Mouse (Mus musculus) midbrain, embryonic 14.5 days (tissue): ENCODE measurements around the gene Coro2a. TPM values are rescaled to one million over a fixed set of nuclear protein-coding genes. Genes with fewer than 3 reads are reported as not detected.
"Not testable (repeated sequence)": the region's sequence is repeated elsewhere in the genome, so short reads cannot be mapped to it uniquely, and the experiment has no call there.

Experiments used
- ATAC-seq: fragments of 200-750 bp; cut with Nextera tagmentation; 2 replicates; pipeline ENCODE4 v1.8.0; 2017; ENCODE audit warnings: moderate number of reproducible peaks, moderate library complexity; ENCODE audit not compliant: low FRiP score, low TSS enrichment
- DNase-seq: peaks from one replicate; pipeline ENCODE4 v3.0.0-alpha.2; 2015
- H3K27ac ChIP-seq: fragments of 300-500 bp; sonication (generic); replicated peaks from 2 replicates; pipeline ENCODE4 v1.5.1; 2014; ENCODE audit warnings: mild to moderate bottlenecking, low read depth, low read length, moderate library complexity
- H3K27me3 ChIP-seq: fragments of 300-500 bp; sonication (generic); 2 replicates; pipeline ENCODE4 v1.6.1; 2014; ENCODE audit warnings: low read length, control low read depth, mixed read lengths; ENCODE audit not compliant: control insufficient read depth, insufficient read depth
- H3K36me3 ChIP-seq: fragments of 300-500 bp; sonication (generic); 2 replicates; pipeline ENCODE4 v1.6.1; 2014; ENCODE audit warnings: low read length, control low read depth; ENCODE audit not compliant: control insufficient read depth, insufficient read depth
- H3K4me1 ChIP-seq: fragments of 300-500 bp; sonication (generic); 2 replicates; pipeline ENCODE4 v1.6.1; 2014; ENCODE audit warnings: mild to moderate bottlenecking, antibody characterized with exemption, low read length, control low read depth; ENCODE audit not compliant: control insufficient read depth, insufficient read depth
- H3K4me2 ChIP-seq: fragments of 300-500 bp; sonication (generic); 2 replicates; pipeline ENCODE4 v1.6.1; 2014; ENCODE audit warnings: mild to moderate bottlenecking, low read length, moderate library complexity
- H3K4me3 ChIP-seq: fragments of 300-500 bp; sonication (generic); replicated peaks from 2 replicates; pipeline ENCODE4 v1.5.1; 2014; ENCODE audit warnings: low read depth, low read length
- H3K9ac ChIP-seq: fragments of 300-500 bp; sonication (generic); replicated peaks from 2 replicates; pipeline ENCODE4 v1.6.1; 2014; ENCODE audit warnings: mild to moderate bottlenecking, low read length, moderate library complexity
- H3K9me3 ChIP-seq: fragments of 300-500 bp; sonication (generic); 2 replicates; pipeline ENCODE4 v1.6.1; 2016; ENCODE audit warnings: low read length, control low read depth, mixed read lengths; ENCODE audit not compliant: control insufficient read depth
- WGBS: fragments of 180-500 bp; shearing (Covaris S2); extraction: QIAGEN DNeasy Blood & Tissue Kit; methylation state at CpG from one replicate; pipeline ENCODE4 v1.1.7; 2014; 5-methylcytosine and 5-hydroxymethylcytosine counted together
- polyA plus RNA-seq: library from polyadenylated mRNA; unstranded; fragments of >200 nt; fragmentation: Nextera tagmentation; extraction: Ambion mirVana; gene quantifications from 2 replicates; pipeline ENCODE4 v1.2.1, GENCODE M21; 2014

Gene Coro2a
- polyA plus RNA-seq, 1 experiment from 2014 or later = 5.4 TPM

DNA sequence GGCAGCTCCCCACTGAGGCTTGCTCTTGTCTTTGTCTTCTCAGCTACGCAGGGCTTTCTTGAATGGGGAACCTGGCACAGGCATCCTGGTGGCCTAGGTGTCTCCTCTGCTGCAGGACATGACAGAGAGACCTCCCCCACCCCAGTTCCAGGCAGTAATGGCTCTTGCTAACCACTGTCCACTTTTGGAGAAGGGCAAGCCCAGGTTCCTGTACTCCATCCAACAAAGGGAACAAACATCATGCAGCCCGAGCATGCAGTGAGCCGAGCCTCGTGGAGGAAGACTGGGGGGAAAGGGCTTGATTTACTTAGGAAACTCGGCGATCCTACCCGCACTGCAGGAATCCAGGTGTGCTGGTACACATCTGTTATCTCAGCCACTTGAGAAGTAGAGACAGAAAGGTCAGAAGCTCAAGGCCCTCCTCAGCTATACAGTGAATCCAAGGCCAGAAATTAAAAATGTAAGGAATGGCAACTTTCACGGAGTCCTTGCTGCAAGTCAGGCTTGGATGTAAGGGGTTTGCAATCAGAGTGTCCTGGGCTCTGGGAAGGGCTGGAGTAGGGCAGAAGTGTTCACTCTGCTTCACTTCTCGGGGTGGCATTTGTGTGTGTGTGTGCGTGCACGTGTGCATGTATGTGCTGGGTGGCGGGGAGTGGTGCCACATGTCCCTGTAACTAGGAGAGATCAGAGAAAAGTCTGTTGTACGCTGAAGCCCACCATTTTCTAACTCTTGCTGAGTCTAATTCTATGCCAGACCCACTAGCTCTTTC, 16.8 kb downstream of the Coro2a start:
- WGBS = 76% methylated on average over 13 of the region's 13 CpGs
- no peaks in the 10 kb centered on the region for H3K4me1 ChIP-seq

GRCm38 (mm10) chr4:46584536-46584935, 17.5 kb downstream of the Coro2a start:
- WGBS = 87% methylated on average over 3 of the region's 3 CpGs
- H3K9me3 ChIP-seq, H3K9ac ChIP-seq, ATAC-seq, H3K27ac ChIP-seq, H3K27me3 ChIP-seq, DNase-seq, H3K4me3 ChIP-seq, H3K4me2 ChIP-seq, H3K36me3 ChIP-seq, H3K4me1 ChIP-seq: not testable (repeated sequence)

More for the DNA sequence above, 16.8 kb downstream of the Coro2a start:
- Histone ChIP-seq H3K27me3 (no peaks in the 10 kb centered on the region), H3K4me2 (no peak overlapping the region), H3K27ac (no peak overlapping the region), H3K9ac (no peak overlapping the region), H3K4me3 (no peak overlapping the region), H3K36me3 (no peaks in the 10 kb centered on the region), H3K9me3 (peaks cover 3% of the 10 kb centered on the region; the same call in 1 of the 2 replicates)
- DNase-seq (no peak), ATAC-seq (no peak)

- DNase-seq, H3K9ac ChIP-seq, H3K27ac ChIP-seq, ATAC-seq, H3K36me3 ChIP-seq, H3K9me3 ChIP-seq, H3K4me3 ChIP-seq, H3K4me2 ChIP-seq, H3K27me3 ChIP-seq, H3K4me1 ChIP-seq: not testable (repeated sequence)
- WGBS = 96% methylated on average over 2 of the region's 6 CpGs
Observed at GRCm38 (mm10) chr4:46584084-46584483, 17.9 kb downstream of the Coro2a start.

GRCm38 (mm10) chr4:46582024-46582423, 20.0 kb downstream of the Coro2a start:
- H3K9me3 ChIP-seq, H3K9ac ChIP-seq, H3K27ac ChIP-seq, ATAC-seq, H3K36me3 ChIP-seq, H3K4me1 ChIP-seq, H3K4me2 ChIP-seq, H3K4me3 ChIP-seq, DNase-seq, H3K27me3 ChIP-seq: not testable (repeated sequence)
- WGBS = 89% methylated on average over 9 of the region's 9 CpGs

DNA sequence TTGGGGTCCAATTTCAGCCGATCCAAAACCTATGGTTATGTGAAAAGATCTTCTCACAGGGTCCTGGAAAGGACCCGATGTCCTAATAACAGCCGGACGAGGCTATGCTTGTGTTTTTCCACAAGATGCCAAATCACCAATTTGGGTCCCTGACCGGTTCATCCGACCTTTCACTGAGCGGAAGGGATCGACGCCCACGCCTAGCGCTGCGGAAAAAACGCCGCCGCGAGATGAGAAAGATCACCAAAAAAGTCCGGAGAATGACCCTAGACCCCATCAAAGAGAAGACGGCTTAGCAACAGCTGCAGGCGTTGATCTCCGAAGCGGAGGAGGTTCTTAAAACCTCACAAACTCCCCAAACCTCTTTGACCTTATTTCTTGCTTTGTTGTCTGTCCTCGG, 20.4 kb downstream of the Coro2a start:
- WGBS = 94% methylated on average over 22 of the region's 22 CpGs
- not testable (repeated sequence) for H3K4me3 ChIP-seq, H3K27ac ChIP-seq, H3K9ac ChIP-seq, ATAC-seq, DNase-seq, H3K9me3 ChIP-seq, H3K4me2 ChIP-seq, H3K36me3 ChIP-seq, H3K4me1 ChIP-seq, H3K27me3 ChIP-seq

DNA sequence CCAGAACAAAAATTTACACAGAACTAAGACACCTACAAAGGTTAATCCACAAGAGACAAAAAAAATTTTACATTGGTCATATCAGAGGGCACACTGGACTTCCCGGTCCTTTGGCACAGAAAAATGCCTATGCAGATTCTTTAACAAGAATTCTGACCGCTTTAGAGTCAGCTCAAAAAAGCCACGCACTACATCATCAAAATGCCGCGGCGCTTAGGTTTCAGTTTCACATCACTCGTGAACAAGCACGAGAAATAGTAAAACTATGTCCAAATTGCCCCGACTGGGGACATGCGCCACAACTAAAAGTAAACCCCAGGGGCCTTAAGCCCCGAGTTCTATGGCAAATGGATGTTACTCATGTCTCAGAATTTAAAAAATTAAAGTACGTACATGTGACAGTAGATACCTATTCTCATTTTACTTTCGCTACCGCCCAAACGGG, 21.2 kb downstream of the Coro2a start:
- H3K27me3 ChIP-seq, H3K36me3 ChIP-seq, H3K9me3 ChIP-seq, H3K9ac ChIP-seq, ATAC-seq, DNase-seq, H3K4me2 ChIP-seq, H3K27ac ChIP-seq, H3K4me1 ChIP-seq, H3K4me3 ChIP-seq: not testable (repeated sequence)
- 92% methylated on average over 15 of the region's 15 CpGs for whole genome bisulfite sequencing

DNA sequence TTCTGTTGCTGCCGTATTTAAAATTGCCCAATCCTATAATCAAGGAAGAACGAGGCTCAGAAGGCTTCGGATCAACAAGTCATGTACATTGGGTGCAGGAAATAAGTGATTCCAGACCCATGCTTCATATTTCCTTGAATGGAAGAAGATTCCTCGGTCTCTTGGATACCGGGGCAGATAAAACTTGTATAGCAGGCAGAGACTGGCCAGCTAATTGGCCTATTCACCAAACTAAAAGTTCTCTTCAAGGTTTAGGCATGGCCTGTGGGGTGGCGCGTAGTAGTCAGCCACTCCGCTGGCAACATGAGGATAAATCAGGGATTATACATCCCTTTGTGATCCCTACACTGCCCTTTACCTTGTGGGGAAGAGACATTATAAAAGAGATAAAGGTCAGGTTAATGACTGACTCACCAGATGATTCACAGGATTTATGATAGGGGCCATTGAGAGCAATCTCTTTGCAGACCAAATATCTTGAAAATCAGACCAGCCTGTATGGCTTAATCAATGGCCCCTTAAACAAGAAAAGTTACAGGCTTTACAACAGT, 23.1 kb downstream of the Coro2a start:
- DNase-seq, H3K9ac ChIP-seq, H3K36me3 ChIP-seq, H3K27ac ChIP-seq, H3K4me1 ChIP-seq, ATAC-seq, H3K9me3 ChIP-seq, H3K4me2 ChIP-seq, H3K4me3 ChIP-seq, H3K27me3 ChIP-seq: not testable (repeated sequence)
- 96% methylated on average over 8 of the region's 8 CpGs for WGBS

- Histone ChIP-seq H3K9me3 (peaks cover 9% of the 10 kb centered on the region), H3K4me1 (no peaks in the 10 kb centered on the region), H3K4me3 (no peak overlapping the region), H3K4me2 (no peak overlapping the region), H3K27ac (no peak overlapping the region), H3K27me3 (no peaks in the 10 kb centered on the region), H3K36me3 (no peaks in the 10 kb centered on the region), H3K9ac (no peak overlapping the region)
- DNase-seq (no peak), ATAC-seq (no peak)
- WGBS = 67% methylated on average over 1 of the region's 1 CpGs
Observed at GRCm38 (mm10) chr4:46578228-46578627, 23.8 kb downstream of the Coro2a start.
